Mouse (Mus musculus) stomach, embryonic 15.5 days (tissue): ENCODE data around the gene Ctnnd2. TPM values are rescaled to one million over a fixed set of nuclear protein-coding genes. Genes with fewer than 3 reads are reported as not detected.
A peak's percentile ranks its signal among the peaks of the same experiment; 100 is the strongest.

Experiments
- ATAC-seq: fragments of 200-750 bp; cut with Nextera tagmentation; 2 replicates; pipeline ENCODE4 v1.8.0; 2017; ENCODE audit warnings: low read depth, moderate number of reproducible peaks, moderate TSS enrichment; ENCODE audit not compliant: insufficient read depth, low FRiP score
- H3K27ac ChIP-seq: fragments of 300-500 bp; sonication (generic); 2 replicates; pipeline ENCODE4 v1.5.1; 2015; ENCODE audit warnings: mild to moderate bottlenecking, inconsistent platforms
- H3K27me3 ChIP-seq: fragments of 300-500 bp; sonication (generic); replicated peaks from 2 replicates; pipeline ENCODE4 v1.6.1; 2015; ENCODE audit warnings: inconsistent platforms
- H3K36me3 ChIP-seq: fragments of 300-500 bp; sonication (generic); 2 replicates; pipeline ENCODE4 v1.6.1; 2015; ENCODE audit warnings: inconsistent platforms
- H3K4me1 ChIP-seq: fragments of 300-500 bp; sonication (generic); 2 replicates; pipeline ENCODE4 v1.6.1; 2015; ENCODE audit warnings: inconsistent platforms
- H3K4me2 ChIP-seq: fragments of 300-500 bp; sonication (generic); 2 replicates; pipeline ENCODE4 v1.6.1; 2015; ENCODE audit warnings: mild to moderate bottlenecking, inconsistent platforms
- H3K4me3 ChIP-seq: fragments of 300-500 bp; sonication (generic); replicated peaks from 2 replicates; pipeline ENCODE4 v1.5.1; 2015; ENCODE audit warnings: inconsistent platforms
- H3K9ac ChIP-seq: fragments of 300-500 bp; sonication (generic); 2 replicates; pipeline ENCODE4 v1.6.1; 2015; ENCODE audit warnings: inconsistent platforms
- H3K9me3 ChIP-seq: fragments of 300-500 bp; sonication (generic); 2 replicates; pipeline ENCODE4 v1.6.1; 2016; ENCODE audit warnings: inconsistent platforms
- WGBS: fragments of 180-500 bp; shearing (Covaris S2); methylation state at CpG from one replicate; pipeline ENCODE4 v1.1.7; 2015; 5-methylcytosine and 5-hydroxymethylcytosine counted together
- polyA plus RNA-seq: library from polyadenylated mRNA; unstranded; fragments of >200 nt; fragmentation: Nextera tagmentation; extraction: Ambion mirVana; gene quantifications from 2 replicates; pipeline ENCODE4 v1.2.1, GENCODE M21; 2015

Gene Ctnnd2
- polyA plus RNA-seq, 1 experiment from 2014 or later: 4.5 TPM

GRCm38 (mm10) chr15:30272326-30272725, 99.9 kb downstream of the Ctnnd2 start:
- no peak for ATAC-seq
- H3K9ac ChIP-seq: no peak overlapping the region
- no peak overlapping the region for H3K4me3 ChIP-seq
- no peak overlapping the region for H3K4me2 ChIP-seq
- H3K27ac ChIP-seq: no peak overlapping the region
- no peaks in the 10 kb centered on the region for H3K36me3 ChIP-seq
- 88% methylated on average over 4 of the region's 4 CpGs for WGBS
- no peaks in the 10 kb centered on the region for H3K27me3 ChIP-seq
- H3K9me3 ChIP-seq: no peaks in the 10 kb centered on the region
- no peaks in the 10 kb centered on the region for H3K4me1 ChIP-seq

DNA sequence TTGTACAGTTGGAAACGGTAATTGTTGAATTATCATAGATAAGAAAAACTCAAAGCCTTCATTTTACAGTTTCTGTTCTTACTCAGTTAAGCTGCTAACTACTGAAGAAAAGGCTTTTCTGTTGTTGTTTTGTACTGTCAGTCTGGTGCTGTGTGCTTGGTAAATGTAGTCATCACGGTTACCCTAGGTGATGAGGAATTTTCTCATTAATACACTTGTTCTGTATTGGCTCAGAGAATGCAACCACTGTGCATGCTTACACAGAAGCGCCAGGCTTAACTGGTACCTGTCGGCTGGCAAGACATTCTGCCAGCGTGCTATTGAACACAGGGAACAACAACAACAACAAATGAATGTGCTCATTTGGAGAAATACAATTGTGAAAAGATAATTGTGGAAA, 103.3 kb downstream of the Ctnnd2 start:
- H3K4me1 ChIP-seq: no peaks in the 10 kb centered on the region
- no peak for ATAC-seq
- no peak overlapping the region for H3K9ac ChIP-seq
- WGBS: 88% methylated on average over 5 of the region's 5 CpGs
- H3K9me3 ChIP-seq: no peaks in the 10 kb centered on the region
- no peak overlapping the region for H3K27ac ChIP-seq
- H3K4me2 ChIP-seq: no peak overlapping the region
- H3K4me3 ChIP-seq: no peak overlapping the region
- H3K36me3 ChIP-seq: no peaks in the 10 kb centered on the region
- no peaks in the 10 kb centered on the region for H3K27me3 ChIP-seq

DNA sequence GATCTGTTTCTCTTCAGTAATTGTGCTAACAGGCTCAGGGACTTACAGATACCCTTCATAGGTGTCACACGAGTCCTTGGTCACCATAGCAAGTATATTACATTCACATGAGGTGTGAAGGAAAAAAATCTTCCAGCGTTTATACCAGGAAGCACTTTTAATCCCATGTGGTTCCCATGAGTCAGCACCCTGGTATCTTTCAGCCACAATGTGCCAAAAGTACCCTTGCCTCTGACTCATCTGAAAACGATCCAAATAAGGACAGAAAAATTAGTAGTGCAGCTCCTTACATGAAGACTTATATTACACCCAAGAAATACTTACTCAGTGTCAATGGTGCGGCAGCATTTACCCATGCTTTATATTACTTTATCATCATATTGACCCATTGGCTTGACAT, 104.3 kb downstream of the Ctnnd2 start:
- H3K36me3 ChIP-seq: no peaks in the 10 kb centered on the region
- no peak for ATAC-seq
- H3K9ac ChIP-seq: no peak overlapping the region
- H3K27me3 ChIP-seq: no peaks in the 10 kb centered on the region
- no peak overlapping the region for H3K27ac ChIP-seq
- H3K4me2 ChIP-seq: no peak overlapping the region
- H3K4me1 ChIP-seq: no peaks in the 10 kb centered on the region
- 71% methylated on average over 4 of the region's 4 CpGs for WGBS
- H3K4me3 ChIP-seq: no peak overlapping the region
- no peaks in the 10 kb centered on the region for H3K9me3 ChIP-seq

GRCm38 (mm10) chr15:30278610-30279009, 106.2 kb downstream of the Ctnnd2 start:
- Histone ChIP-seq H3K27ac (no peak overlapping the region), H3K9ac (no peak overlapping the region), H3K27me3 (no peaks in the 10 kb centered on the region), H3K36me3 (no peaks in the 10 kb centered on the region), H3K4me3 (no peak overlapping the region), H3K4me2 (no peak overlapping the region), H3K4me1 (no peaks in the 10 kb centered on the region), H3K9me3 (no peaks in the 10 kb centered on the region)
- no peak for ATAC-seq
- 83% methylated on average over 4 of the region's 4 CpGs for WGBS

GRCm38 (mm10) chr15:30285572-30286244, 113.3 kb downstream of the Ctnnd2 start:
- H3K4me1 ChIP-seq: no peaks in the 10 kb centered on the region
- H3K27me3 ChIP-seq: no peaks in the 10 kb centered on the region
- ATAC-seq: no peak
- no peak overlapping the region for H3K27ac ChIP-seq
- no peaks in the 10 kb centered on the region for H3K9me3 ChIP-seq
- H3K9ac ChIP-seq: no peak overlapping the region
- WGBS: 43% methylated on average over 15 of the region's 15 CpGs
- H3K4me2 ChIP-seq: peak overlapping the region; percentile 36
- no peaks in the 10 kb centered on the region for H3K36me3 ChIP-seq
- H3K4me3 ChIP-seq: no peak overlapping the region

DNA sequence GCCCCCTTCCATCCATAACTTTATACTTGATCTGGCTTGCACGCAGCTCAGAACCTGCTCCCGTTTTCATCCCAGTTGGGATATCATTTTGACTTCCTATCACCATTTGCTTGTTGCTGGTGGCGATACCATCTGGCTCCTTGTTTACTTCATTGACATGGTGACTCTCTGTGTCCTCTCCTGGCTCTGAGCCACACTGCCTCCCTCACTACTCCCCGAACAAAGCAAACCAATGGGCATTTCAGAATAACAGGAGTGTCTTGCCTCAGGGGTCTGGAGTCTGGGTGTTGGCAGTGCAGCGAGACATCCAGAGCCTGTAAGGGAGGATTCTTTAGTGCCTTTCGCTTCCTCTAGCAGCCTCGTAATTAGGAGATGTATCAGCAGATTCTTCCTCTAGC, 113.9 kb downstream of the Ctnnd2 start:
- Histone ChIP-seq H3K9me3 (no peaks in the 10 kb centered on the region), H3K9ac (no peak overlapping the region), H3K27ac (no peak overlapping the region), H3K4me3 (no peak overlapping the region), H3K36me3 (no peaks in the 10 kb centered on the region), H3K4me1 (no peaks in the 10 kb centered on the region), H3K27me3 (no peaks in the 10 kb centered on the region), H3K4me2 (peak overlapping the region; percentile 36)
- no peak for ATAC-seq
- WGBS: 79% methylated on average over 7 of the region's 7 CpGs

DNA sequence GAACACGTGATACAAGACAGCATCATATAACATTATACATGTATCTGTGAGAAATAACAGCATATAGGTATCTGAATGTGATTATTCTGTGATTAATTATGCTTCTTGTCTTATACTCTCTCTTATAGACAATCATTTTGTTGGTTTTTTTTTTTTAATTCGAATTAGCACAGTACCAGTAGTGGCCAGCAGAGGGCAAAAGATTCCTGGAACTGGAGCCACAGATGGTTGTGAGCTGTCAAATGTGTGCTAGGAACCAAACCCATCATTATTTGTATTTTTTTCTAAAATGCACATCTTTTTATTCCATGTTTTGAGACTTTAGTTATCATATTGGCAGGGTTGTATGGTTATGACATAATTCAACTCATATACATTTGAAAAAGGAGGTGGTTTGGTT, 130.4 kb downstream of the Ctnnd2 start:
- Histone ChIP-seq H3K9me3 (no peaks in the 10 kb centered on the region), H3K4me2 (no peak overlapping the region), H3K4me1 (no peaks in the 10 kb centered on the region), H3K4me3 (no peak overlapping the region), H3K36me3 (no peaks in the 10 kb centered on the region), H3K27me3 (no peaks in the 10 kb centered on the region), H3K9ac (no peak overlapping the region), H3K27ac (no peak overlapping the region)
- 58% methylated on average over 2 of the region's 2 CpGs for WGBS
- no peak for ATAC-seq

- no peaks in the 10 kb centered on the region for H3K36me3 ChIP-seq
- H3K4me2 ChIP-seq: no peak overlapping the region
- no peaks in the 10 kb centered on the region for H3K4me1 ChIP-seq
- ATAC-seq: no peak
- no peak overlapping the region for H3K27ac ChIP-seq
- WGBS: 91% methylated on average over 7 of the region's 7 CpGs
- no peak overlapping the region for H3K4me3 ChIP-seq
- H3K9me3 ChIP-seq: no peaks in the 10 kb centered on the region
- no peak overlapping the region for H3K9ac ChIP-seq
- no peaks in the 10 kb centered on the region for H3K27me3 ChIP-seq
Observed at GRCm38 (mm10) chr15:30306437-30306836, 134.0 kb downstream of the Ctnnd2 start.

GRCm38 (mm10) chr15:30322543-30322942, 150.2 kb downstream of the Ctnnd2 start:
- no peaks in the 10 kb centered on the region for H3K27me3 ChIP-seq
- no peaks in the 10 kb centered on the region for H3K36me3 ChIP-seq
- no peak overlapping the region for H3K9ac ChIP-seq
- no peak overlapping the region for H3K4me3 ChIP-seq
- H3K4me2 ChIP-seq: no peak overlapping the region
- WGBS: 44% methylated on average over 2 of the region's 2 CpGs
- no peak overlapping the region for H3K27ac ChIP-seq
- H3K9me3 ChIP-seq: no peaks in the 10 kb centered on the region
- no peak for ATAC-seq
- no peaks in the 10 kb centered on the region for H3K4me1 ChIP-seq

DNA sequence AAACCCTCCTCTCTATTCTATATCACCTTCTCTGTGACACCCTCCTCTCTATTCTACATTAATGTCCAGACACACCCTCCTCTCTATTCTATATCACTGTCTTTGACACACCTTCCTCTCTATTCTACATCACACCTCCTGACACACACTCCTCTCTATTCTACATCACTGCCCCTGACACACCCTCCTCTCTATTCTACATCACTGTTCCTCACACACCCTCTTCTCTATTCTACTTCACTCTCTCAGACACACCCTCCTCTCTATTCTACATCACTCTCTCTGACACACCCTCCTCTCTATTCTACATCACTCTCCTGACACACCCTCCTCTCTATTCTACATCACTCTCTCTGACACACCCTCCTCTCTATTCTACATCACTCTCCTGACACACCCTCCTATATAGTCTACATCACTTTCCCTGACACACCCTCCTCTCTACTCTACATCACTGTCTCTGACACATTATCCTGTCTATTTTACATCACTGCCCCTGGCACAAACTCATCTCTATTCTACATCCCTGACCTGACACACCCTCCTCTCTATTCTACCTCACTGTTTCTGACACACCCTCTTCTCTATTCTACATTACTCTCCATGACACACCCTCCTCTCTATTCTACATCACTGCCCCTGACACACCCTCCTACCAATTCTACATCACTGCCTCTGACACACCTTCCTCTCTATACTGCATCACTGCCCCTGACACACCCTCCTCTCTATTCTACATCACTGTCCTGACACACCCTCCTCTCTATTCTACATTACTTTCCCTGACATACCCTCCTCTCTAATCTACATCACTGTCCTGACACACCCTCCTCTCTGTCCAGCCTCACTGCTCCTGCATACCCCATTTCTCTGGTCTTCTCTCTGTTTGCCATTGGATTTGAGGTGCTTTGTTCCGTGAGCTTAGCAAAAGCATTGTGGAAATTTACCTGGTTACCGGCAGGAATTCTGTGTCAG, 161.2 kb downstream of the Ctnnd2 start:
- no peaks in the 10 kb centered on the region for H3K9me3 ChIP-seq
- H3K4me3 ChIP-seq: no peak overlapping the region
- H3K4me1 ChIP-seq: no peaks in the 10 kb centered on the region
- H3K27ac ChIP-seq: no peak overlapping the region
- no peak overlapping the region for H3K4me2 ChIP-seq
- no peaks in the 10 kb centered on the region for H3K36me3 ChIP-seq
- 62% methylated on average over 2 of the region's 2 CpGs for WGBS
- no peaks in the 10 kb centered on the region for H3K27me3 ChIP-seq
- no peak for ATAC-seq
- H3K9ac ChIP-seq: no peak overlapping the region

- no peak overlapping the region for H3K27ac ChIP-seq
- no peaks in the 10 kb centered on the region for H3K4me1 ChIP-seq
- no peak; the same call in 1 of the 2 replicates for ATAC-seq
- H3K9me3 ChIP-seq: no peaks in the 10 kb centered on the region
- no peak overlapping the region for H3K4me2 ChIP-seq
- no peak overlapping the region for H3K4me3 ChIP-seq
- H3K27me3 ChIP-seq: no peaks in the 10 kb centered on the region
- no peak overlapping the region for H3K9ac ChIP-seq
- WGBS: 44% methylated on average over 6 of the region's 6 CpGs
- no peaks in the 10 kb centered on the region for H3K36me3 ChIP-seq
Observed at GRCm38 (mm10) chr15:30338585-30339197, 166.3 kb downstream of the Ctnnd2 start.

- Histone ChIP-seq H3K9me3 (no peaks in the 10 kb centered on the region), H3K9ac (no peak overlapping the region), H3K27me3 (no peaks in the 10 kb centered on the region), H3K4me1 (no peaks in the 10 kb centered on the region), H3K27ac (no peak overlapping the region), H3K4me3 (no peak overlapping the region), H3K36me3 (no peaks in the 10 kb centered on the region), H3K4me2 (no peak overlapping the region)
- ATAC-seq: no peak
- 80% methylated on average over 5 of the region's 5 CpGs for WGBS
Observed at GRCm38 (mm10) chr15:30345754-30346153, 173.4 kb downstream of the Ctnnd2 start.
